Mouse (Mus musculus) kidney, postnatal 0 days (tissue): ENCODE data around the gene Prpf8. TPM values are rescaled to one million over a fixed set of nuclear protein-coding genes. Genes with fewer than 3 reads are reported as not detected.
A peak's percentile ranks its signal among the peaks of the same experiment; 100 is the strongest.

ENCODE experiments used
- ATAC-seq: fragments of 200-750 bp; cut with Nextera tagmentation; replicated peaks from 2 replicates; pipeline ENCODE4 v1.8.0; 2017; ENCODE audit warnings: low read depth, moderate number of reproducible peaks, moderate TSS enrichment, moderate library complexity; ENCODE audit not compliant: low FRiP score
- DNase-seq: peaks from one replicate; pipeline ENCODE4 v3.0.0-alpha.2; 2016; ENCODE audit warnings: low spot score
- H3K27ac ChIP-seq: fragments of 300-500 bp; sonication (generic); 2 replicates; pipeline ENCODE4 v1.5.1; 2014; ENCODE audit warnings: mild to moderate bottlenecking
- H3K27me3 ChIP-seq: fragments of 300-500 bp; sonication (generic); 2 replicates; pipeline ENCODE4 v1.6.1; 2014; ENCODE audit warnings: low read length, mixed read lengths; ENCODE audit not compliant: insufficient read depth
- H3K36me3 ChIP-seq: fragments of 300-500 bp; sonication (generic); 2 replicates; pipeline ENCODE4 v1.6.1; 2014; ENCODE audit warnings: low read length, mixed read lengths; ENCODE audit not compliant: insufficient read depth
- H3K4me1 ChIP-seq: fragments of 300-500 bp; sonication (generic); replicated peaks from 2 replicates; pipeline ENCODE4 v1.6.1; 2014; ENCODE audit warnings: antibody characterized with exemption, low read length, mixed read lengths; ENCODE audit not compliant: insufficient read depth
- H3K4me2 ChIP-seq: fragments of 300-500 bp; sonication (generic); 2 replicates; pipeline ENCODE4 v1.6.1; 2014; ENCODE audit warnings: mild to moderate bottlenecking, low read length, moderate library complexity, mixed read lengths
- H3K4me3 ChIP-seq: fragments of 300-500 bp; sonication (generic); replicated peaks from 2 replicates; pipeline ENCODE4 v1.5.1; 2014; ENCODE audit warnings: low read depth, low read length
- H3K9ac ChIP-seq: fragments of 300-500 bp; sonication (generic); 2 replicates; pipeline ENCODE4 v1.6.1; 2014; ENCODE audit warnings: low read depth, low read length
- H3K9me3 ChIP-seq: fragments of 300-500 bp; sonication (generic); replicated peaks from 2 replicates; pipeline ENCODE4 v1.6.1; 2016; ENCODE audit warnings: low read length, inconsistent platforms, mixed read lengths
- CTCF ChIP-seq: IDR thresholded peaks from 2 replicates; pipeline ENCODE4 v1.5.1; 2016; ENCODE audit warnings: antibody characterized with exemption, low read depth, mild to moderate bottlenecking, moderate library complexity
- WGBS: fragments of 180-500 bp; shearing (Covaris S2); extraction: QIAGEN DNeasy Blood & Tissue Kit; methylation state at CpG from one replicate; pipeline ENCODE4 v1.1.7; 2014; 5-methylcytosine and 5-hydroxymethylcytosine counted together
- polyA plus RNA-seq: library from polyadenylated mRNA; unstranded; fragments of >200 nt; fragmentation: Nextera tagmentation; extraction: Ambion mirVana; gene quantifications from 2 replicates; pipeline ENCODE4 v1.2.1, GENCODE M21; 2015

Prpf8 gene
- polyA plus RNA-seq, 1 experiment from 2014 or later = 36.6 TPM

DNA sequence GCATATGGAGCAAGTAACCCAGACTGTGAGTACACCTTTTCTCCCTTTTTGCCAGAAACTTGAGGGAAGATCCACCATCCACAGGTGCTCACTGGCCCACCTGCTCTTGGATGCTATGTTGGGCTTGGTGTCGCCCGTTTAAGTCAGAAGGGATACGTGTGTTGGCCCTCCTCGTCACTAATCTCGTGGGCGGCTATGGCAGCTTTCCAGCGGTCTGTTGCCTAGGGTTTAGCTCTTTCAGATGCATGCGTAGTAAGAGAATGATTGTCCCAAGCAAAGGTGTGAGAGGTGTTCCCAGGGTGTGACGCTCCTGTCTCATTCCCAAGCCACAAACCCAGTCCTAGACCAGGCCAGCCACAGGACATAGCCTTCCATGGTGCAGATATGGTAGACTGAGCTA, 58.1 kb downstream of the Prpf8 start:
- Histone ChIP-seq H3K4me1 (peaks cover 5% of the 10 kb centered on the region; the same call in 1 of the 2 replicates), H3K27me3 (no peaks in the 10 kb centered on the region), H3K9ac (no peak overlapping the region), H3K36me3 (0 out of 2 replicates have a peak, but pooled peaks cover 2% of the 10 kb centered on the region), H3K4me2 (no peak overlapping the region), H3K9me3 (no peaks in the 10 kb centered on the region), H3K4me3 (no peak overlapping the region), H3K27ac (no peak overlapping the region)
- 79% methylated on average over 9 of the region's 9 CpGs for WGBS
- no peak for TF ChIP-seq CTCF
- DNase-seq (no peak), ATAC-seq (no peak)

DNA sequence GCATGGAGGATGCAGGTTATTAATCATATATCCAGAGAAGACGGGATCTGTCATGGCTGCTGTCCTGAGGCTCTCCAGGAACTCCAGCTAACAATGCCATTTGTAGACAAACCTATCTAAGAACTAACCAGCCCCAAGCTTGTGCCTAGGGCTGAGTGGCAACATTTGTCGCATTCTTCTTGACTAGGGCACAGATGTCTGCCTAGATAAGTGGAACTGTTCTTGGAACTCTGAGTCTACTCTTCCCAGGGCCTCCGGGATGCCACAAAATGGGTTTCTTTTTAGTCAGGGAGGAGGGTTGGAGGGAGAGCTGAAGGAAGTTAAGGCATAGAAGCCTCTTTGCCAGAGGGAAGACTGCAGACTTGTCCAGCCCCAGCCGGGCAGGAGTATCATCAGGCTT, 59.4 kb downstream of the Prpf8 start:
- ATAC-seq = no peak

DNA sequence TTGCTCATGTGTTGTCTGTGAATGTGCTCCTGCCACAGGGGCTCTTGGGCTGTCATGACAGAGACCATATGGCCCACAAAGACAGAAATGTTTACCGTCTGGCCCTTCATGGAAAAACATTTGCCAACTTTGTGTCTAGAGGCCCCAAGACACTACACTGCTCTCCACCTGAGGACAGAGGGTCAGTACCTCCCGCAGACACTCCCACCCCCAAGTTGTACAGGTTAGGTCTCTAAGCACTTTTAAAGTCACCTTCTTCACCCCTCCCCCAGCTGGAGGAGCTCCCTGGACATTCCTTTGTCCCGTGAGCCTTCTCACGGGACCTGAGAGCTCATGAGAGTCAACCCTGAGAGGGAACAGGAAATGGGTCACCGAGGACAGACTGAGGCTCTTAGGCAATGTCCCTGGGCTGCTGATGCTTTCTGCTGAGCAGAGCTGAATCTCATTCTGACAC, 63.1 kb downstream of the Prpf8 start:
- no peaks in the 10 kb centered on the region for H3K36me3 ChIP-seq
- WGBS = 24% methylated on average over 5 of the region's 5 CpGs
- DNase-seq = peak; percentile 31
- ATAC-seq = peak; percentile 75
- no peak for TF ChIP-seq CTCF
- no peak overlapping the region for H3K4me3 ChIP-seq
- no peak overlapping the region for H3K4me2 ChIP-seq
- H3K4me1 ChIP-seq = peaks cover 21% of the 10 kb centered on the region
- no peaks in the 10 kb centered on the region for H3K9me3 ChIP-seq
- H3K9ac ChIP-seq = no peak overlapping the region
- H3K27ac ChIP-seq = peak overlapping the region; percentile 84
- no peaks in the 10 kb centered on the region for H3K27me3 ChIP-seq

More for the DNA sequence above, 59.4 kb downstream of the Prpf8 start:
- Histone ChIP-seq H3K4me1 (peaks cover 8% of the 10 kb centered on the region; the same call in 1 of the 2 replicates), H3K36me3 (0 out of 2 replicates have a peak, but pooled peaks cover 2% of the 10 kb centered on the region), H3K9ac (no peak overlapping the region), H3K4me2 (no peak overlapping the region), H3K27ac (no peak overlapping the region), H3K4me3 (no peak overlapping the region), H3K27me3 (no peaks in the 10 kb centered on the region), H3K9me3 (no peaks in the 10 kb centered on the region)
- TF ChIP-seq CTCF = no peak
- DNase-seq = no peak
- WGBS = 73% methylated on average over 4 of the region's 4 CpGs

DNA sequence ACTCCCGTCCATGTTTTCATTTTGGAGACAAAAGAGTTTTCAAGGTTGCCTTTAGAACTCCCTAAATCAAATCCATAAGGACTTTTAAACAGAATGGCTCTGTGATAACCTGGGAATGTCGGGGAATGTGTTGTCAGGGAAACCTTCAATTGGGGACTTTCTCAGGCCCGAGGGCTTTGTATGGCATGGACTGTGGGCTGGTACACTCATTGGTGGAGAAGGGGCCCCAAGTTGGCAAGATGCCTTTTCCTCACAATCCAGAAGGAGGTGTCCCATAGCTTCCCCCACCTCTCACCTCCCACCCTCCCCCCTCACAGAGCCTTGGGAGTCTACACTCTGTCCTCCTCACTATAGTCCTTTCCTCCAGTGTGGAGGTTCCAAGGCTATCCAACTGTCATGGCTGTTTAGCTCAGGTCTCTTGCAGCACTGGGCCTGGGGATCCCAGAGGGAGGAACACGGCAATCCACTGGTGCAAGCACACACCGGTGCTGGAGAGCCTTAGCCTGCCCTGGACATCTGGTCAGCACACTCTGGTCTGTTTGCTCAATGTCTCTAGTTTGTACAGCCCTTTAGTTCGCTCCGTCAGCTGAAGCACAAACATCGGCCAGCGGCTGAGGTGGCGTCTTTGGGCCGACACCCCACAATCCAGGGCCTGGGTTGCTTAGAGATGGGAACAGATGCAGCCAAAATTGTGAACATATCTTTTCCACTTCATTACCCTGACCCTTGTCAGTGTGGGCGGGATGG, 63.8 kb downstream of the Prpf8 start:
- H3K4me1 ChIP-seq = peaks cover 21% of the 10 kb centered on the region
- peak overlapping the region; percentile 84; the same call in 1 of the 2 replicates for H3K27ac ChIP-seq
- H3K36me3 ChIP-seq = no peaks in the 10 kb centered on the region
- DNase-seq (no peak), ATAC-seq (no peak)
- no peaks in the 10 kb centered on the region for H3K27me3 ChIP-seq
- H3K9me3 ChIP-seq = no peaks in the 10 kb centered on the region
- H3K9ac ChIP-seq = 0 out of 2 replicates have a peak overlapping the region, but pooled peaks have one; percentile 25
- no peak overlapping the region for H3K4me3 ChIP-seq
- WGBS = 63% methylated on average over 12 of the region's 12 CpGs
- no peak for TF ChIP-seq CTCF
- no peak overlapping the region for H3K4me2 ChIP-seq

DNA sequence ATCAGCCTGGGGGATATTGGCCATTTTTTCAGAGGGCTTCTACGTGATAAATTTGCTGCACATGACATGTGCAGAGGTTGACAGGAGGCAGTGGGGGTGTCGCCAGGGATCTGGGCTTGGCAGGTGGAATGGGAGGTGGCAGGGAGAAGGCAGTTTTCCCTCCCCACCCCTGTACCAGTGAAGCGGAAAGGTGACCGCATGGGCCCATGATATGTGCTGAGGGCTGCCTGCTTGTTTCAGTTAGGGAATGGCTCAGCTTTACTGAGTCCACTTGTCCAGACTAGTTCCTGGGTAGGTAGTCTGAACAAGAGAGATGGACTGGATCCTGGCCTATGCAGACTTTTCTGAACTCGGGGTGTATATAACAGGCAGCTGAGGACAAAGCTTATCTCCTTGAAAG, 64.7 kb downstream of the Prpf8 start:
- whole genome bisulfite sequencing = 66% methylated on average over 5 of the region's 5 CpGs
- H3K27ac ChIP-seq = peak overlapping the region; percentile 84
- peaks cover 21% of the 10 kb centered on the region for H3K4me1 ChIP-seq
- ATAC-seq (peak; percentile 47), DNase-seq (no peak)
- H3K36me3 ChIP-seq = no peaks in the 10 kb centered on the region
- no peaks in the 10 kb centered on the region for H3K9me3 ChIP-seq
- no peaks in the 10 kb centered on the region for H3K27me3 ChIP-seq
- no peak overlapping the region for H3K4me2 ChIP-seq
- no peak for TF ChIP-seq CTCF
- 0 out of 2 replicates have a peak overlapping the region, but pooled peaks have one; percentile 18 for H3K9ac ChIP-seq
- no peak overlapping the region for H3K4me3 ChIP-seq

DNA sequence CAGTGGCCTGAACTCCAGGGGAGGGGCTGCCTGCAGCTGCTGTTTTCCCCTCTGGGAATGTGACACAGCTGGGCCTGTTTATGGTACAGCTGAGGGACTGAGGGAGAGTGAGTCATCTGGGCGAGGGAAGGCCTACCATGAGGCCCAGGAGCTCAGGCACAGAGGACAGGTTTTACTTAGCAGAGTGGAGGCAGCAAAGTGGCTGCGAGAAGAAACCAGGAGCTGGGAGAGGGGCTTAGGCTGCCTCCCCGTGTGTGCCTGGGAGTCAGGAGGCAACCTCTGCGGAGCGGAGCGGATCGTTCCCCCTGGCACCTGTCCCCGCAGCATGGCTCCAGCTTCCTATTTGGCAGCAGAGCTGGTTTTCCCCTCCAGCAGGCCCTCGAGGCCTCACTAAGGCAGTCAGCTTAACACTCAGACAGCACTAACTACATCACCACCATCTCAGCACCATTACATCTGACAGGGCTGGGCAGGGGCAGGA, 65.4 kb downstream of the Prpf8 start:
- ATAC-seq (peak; percentile 43; the same call in 1 of the 2 replicates), DNase-seq (peak; percentile 55)
- no peaks in the 10 kb centered on the region for H3K9me3 ChIP-seq
- WGBS = 57% methylated on average over 9 of the region's 9 CpGs
- TF ChIP-seq CTCF = no peak
- H3K4me1 ChIP-seq = peaks cover 21% of the 10 kb centered on the region
- H3K9ac ChIP-seq = 0 out of 2 replicates have a peak overlapping the region, but pooled peaks have one; percentile 18
- H3K36me3 ChIP-seq = no peaks in the 10 kb centered on the region
- H3K4me3 ChIP-seq = no peak overlapping the region
- H3K27ac ChIP-seq = peak overlapping the region; percentile 84
- H3K27me3 ChIP-seq = no peaks in the 10 kb centered on the region
- no peak overlapping the region for H3K4me2 ChIP-seq
